Mouse (Mus musculus): ENCODE measurements at regions not wholly inside any gene's neighbourhood (a gene's known extent, or its start where the extent isn't known, plus 50 kb on each side); places are given as distances from the start of the nearest gene placed in this dataset.

- TF ChIP-seq ZC3H11A (IDR thresholded peaks at IDR 0.05; ENCODE audit: low read depth, low read length) (no peak), BHLHE40 (IDR thresholded peaks at IDR 0.05; ENCODE audit: low read depth, low read length) (0 out of 2 replicates have a peak, but pooled peaks have one; percentile 9), SMC3 (IDR thresholded peaks at IDR 0.05; ENCODE audit: low read depth, low read length) (peak; percentile 14; the same call in 1 of the 2 replicates), E2F4 (IDR thresholded peaks at IDR 0.05; ENCODE audit: insufficient replicate concordance, low read depth, low read length) (no peak), ZKSCAN1 (IDR thresholded peaks at IDR 0.05; ENCODE audit: borderline replicate concordance, low read depth, low read length) (no peak)
Measured at GRCm38 (mm10) chr3:21983993-21984725, 92.3 kb upstream of the Tbl1xr1 start (continued).

DNA sequence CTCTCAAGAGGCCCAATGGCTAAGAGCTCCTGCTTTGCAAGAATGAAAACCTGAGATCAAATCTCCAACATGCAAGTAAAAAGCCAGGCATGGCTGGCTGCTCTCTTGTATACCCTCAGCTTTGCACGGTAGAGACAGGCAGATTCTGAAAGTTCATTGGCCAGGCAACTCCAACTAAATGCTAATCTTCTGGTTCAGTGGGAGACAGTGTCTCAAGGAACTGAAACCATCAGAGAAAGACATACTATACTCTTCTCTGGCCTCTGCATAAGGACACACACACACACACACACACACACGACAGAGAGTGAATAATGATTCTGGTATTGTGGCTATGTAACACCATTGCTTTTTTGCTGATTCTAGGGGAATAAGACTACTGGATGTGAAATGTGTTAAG lies 91.6 kb upstream of the Tbl1xr1 start:
- Histone ChIP-seq H3K27me3 (replicated peaks) (no peaks in the 10 kb centered on the region), H3K36me3 (replicated peaks in 1 of 2; ENCODE audit: control insufficient read depth in 1 of 2, insufficient read depth in 1 of 2, low read length in 1 of 2) (peaks cover 0 to 2% of the 10 kb centered on the region in 2 experiments), H3K4me1 (ENCODE audit: control insufficient read depth in 1 of 2, insufficient read depth in 2 of 2) (peaks cover 29 to 72% of the 10 kb centered on the region in 2 experiments), H3K27ac (ENCODE audit: insufficient read depth, low read depth) (no peak overlapping the region), H3K9me3 (replicated peaks; ENCODE audit: low read length) (peaks cover 7% of the 10 kb centered on the region), H3K79me2 (replicated peaks; ENCODE audit: control insufficient read depth, extremely low read depth, insufficient read depth, poor library complexity, severe bottlenecking) (no peaks in the 10 kb centered on the region), H3K4me3 (replicated peaks in 1 of 3; ENCODE audit: low read depth in 2 of 3, low read length in 2 of 3, poor library complexity in 1 of 3) (no peak overlapping the region), H3K4me2 (ENCODE audit: insufficient read depth, low read depth, poor library complexity, severe bottlenecking) (peak overlapping the region; percentile 89), H3K9ac (ENCODE audit: insufficient read depth, low read depth) (no peak overlapping the region)
- peak; percentile 81 for DNase-seq (ENCODE audit: extremely low read depth)
- dilution Hi-C loops (cut with MboI; ENCODE audit: extremely low pct_ligation_motif_present, extremely low pct_unique_long_range_greater_than_20kb, low sequenced_read_pairs) (no loop called here), in situ Hi-C loops (cut with MboI; ENCODE audit: low pct_ligation_motif_present, low pct_unique_long_range_greater_than_20kb, low sequenced_read_pairs) (loop anchor here (5.0 kb wide), 1 partner anchor 87 kb away; no protein-coding TSS in a partner anchor)
- peak; percentile 64 for TF ChIP-seq ETS1 (conservative IDR thresholded peaks at IDR 0.05; ENCODE audit: low read depth, low read length)
- no peak for TF ChIP-seq NELFE (IDR thresholded peaks at IDR 0.05; ENCODE audit: low read depth, low read length)
- 0 out of 2 replicates have a peak, but pooled peaks have one; percentile 14 for TF ChIP-seq MAX (IDR thresholded peaks at IDR 0.05; ENCODE audit: low read length)
- TF ChIP-seq MYC (IDR thresholded peaks at IDR 0.05; ENCODE audit: low read depth, low read length), result peak; percentile 41; the same call in 1 of the 2 replicates
- TF ChIP-seq TBP (conservative IDR thresholded peaks at IDR 0.05; ENCODE audit: low read depth, low read length), result no peak
- TF ChIP-seq MAFK (IDR thresholded peaks at IDR 0.05; ENCODE audit: insufficient replicate concordance, low read length), result peak; percentile 68; the same call in 1 of the 2 replicates
- TF ChIP-seq CHD1 (IDR thresholded peaks at IDR 0.05; ENCODE audit: low read depth, low read length), result no peak
- no peak for TF ChIP-seq USF1 (IDR thresholded peaks at IDR 0.05; ENCODE audit: low read depth, low read length)
- peak; percentile 69 for TF ChIP-seq BHLHE40 (IDR thresholded peaks at IDR 0.05; ENCODE audit: low read depth, low read length)
- no peak for TF ChIP-seq SIN3A (IDR thresholded peaks at IDR 0.05; ENCODE audit: low read length)
- TF ChIP-seq IRF4 (IDR thresholded peaks at IDR 0.05; ENCODE audit: low read depth, low read length), result peak; percentile 90
- peak; percentile 89 for TF ChIP-seq EP300 (IDR thresholded peaks at IDR 0.05; ENCODE audit: low read length)
- TF ChIP-seq MEF2A (IDR thresholded peaks at IDR 0.05; ENCODE audit: borderline replicate concordance, low read depth, low read length), result peak; percentile 26; the same call in 1 of the 2 replicates
- no peak; the same call in none of the 2 replicates for TF ChIP-seq RAD21 (IDR thresholded peaks at IDR 0.05; ENCODE audit: low read depth, low read length)
- TF ChIP-seq RCOR1 (conservative IDR thresholded peaks at IDR 0.05; ENCODE audit: low read depth, low read length), result no peak
- no peak for TF ChIP-seq POLR2A (IDR thresholded peaks at IDR 0.05; ENCODE audit: low read depth, low read length)
- 0 out of 2 replicates have a peak, but pooled peaks have one; percentile 35 for TF ChIP-seq CHD2 (IDR thresholded peaks at IDR 0.05; ENCODE audit: low read length)
- no peak for TF ChIP-seq ZKSCAN1 (IDR thresholded peaks at IDR 0.05; ENCODE audit: borderline replicate concordance, low read depth, low read length)
- no peak for TF ChIP-seq CTCF (conservative IDR thresholded peaks at IDR 0.05 in 1 of 2, IDR thresholded peaks at IDR 0.05 in 1 of 2; ENCODE audit: low read depth in 2 of 2, low read length in 2 of 2)
- TF ChIP-seq TCF12 (IDR thresholded peaks at IDR 0.05; ENCODE audit: low read depth, low read length), result peak; percentile 40; the same call in 1 of the 2 replicates
- no peak for TF ChIP-seq ELF1 (IDR thresholded peaks at IDR 0.05; ENCODE audit: low read depth, low read length)
- TF ChIP-seq UBTF (IDR thresholded peaks at IDR 0.05; ENCODE audit: low read depth, low read length), result no peak
- peak; percentile 24; the same call in 1 of the 2 replicates for TF ChIP-seq SMC3 (IDR thresholded peaks at IDR 0.05; ENCODE audit: low read depth, low read length)

Measured in CH12.LX (cell line).